Mouse (Mus musculus): ENCODE results near the gene Gm8011. TPM values are rescaled to one million over a fixed set of nuclear protein-coding genes. Genes with fewer than 3 reads are reported as not detected.

The Gm8011 gene
- polyA plus RNA-seq (2012; rRNA removed; ENCODE audit: low replicate concordance) = not detected in 2 replicates

DNA sequence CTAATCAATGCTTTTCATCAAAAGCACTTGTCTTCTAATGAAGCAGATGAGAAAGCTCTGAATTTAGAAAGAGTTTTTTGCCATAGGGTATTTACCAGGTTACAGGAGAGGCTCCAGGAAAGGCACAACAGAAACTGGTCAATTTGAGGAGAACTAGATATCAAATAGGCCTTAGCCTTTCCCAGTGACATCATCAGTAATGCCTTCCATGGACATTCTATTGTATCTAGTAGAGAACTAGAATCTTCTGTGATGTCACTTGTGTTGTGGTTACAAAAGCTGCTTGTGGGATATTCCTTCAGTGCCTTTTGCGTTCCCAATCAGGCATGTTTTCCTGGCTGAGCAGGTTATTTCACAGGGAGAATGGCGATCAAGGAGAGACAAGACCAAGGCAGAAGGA, at the start of gene Gm8011:
Gm8011 (plus strand) TSS at position 301 of the 400 bp plus-strand sequence.

DNA sequence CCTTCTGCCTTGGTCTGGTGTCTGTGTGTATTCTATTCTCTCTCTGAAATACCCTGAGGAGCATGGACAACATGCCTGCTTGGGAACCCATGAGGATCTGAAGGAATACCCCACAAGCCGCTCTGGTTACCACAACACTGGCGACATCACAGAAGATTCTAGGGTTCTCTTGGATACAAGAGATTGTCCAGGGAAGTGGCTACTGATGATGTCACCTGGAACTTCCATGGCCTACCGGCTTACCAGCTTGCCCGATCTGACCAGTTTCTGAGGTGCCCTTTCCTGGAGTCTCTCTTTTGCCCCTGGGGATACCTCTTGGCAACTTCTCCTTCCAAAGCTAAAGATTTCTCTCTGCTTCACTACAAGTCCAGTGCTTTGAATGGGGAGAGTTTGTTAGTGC, 24.1 kb upstream of the Gm8011 start, which contains the start of gene Gm8005:
Gm8005 (minus strand) TSS at position 101 of the 400 bp plus-strand sequence.

DNA sequence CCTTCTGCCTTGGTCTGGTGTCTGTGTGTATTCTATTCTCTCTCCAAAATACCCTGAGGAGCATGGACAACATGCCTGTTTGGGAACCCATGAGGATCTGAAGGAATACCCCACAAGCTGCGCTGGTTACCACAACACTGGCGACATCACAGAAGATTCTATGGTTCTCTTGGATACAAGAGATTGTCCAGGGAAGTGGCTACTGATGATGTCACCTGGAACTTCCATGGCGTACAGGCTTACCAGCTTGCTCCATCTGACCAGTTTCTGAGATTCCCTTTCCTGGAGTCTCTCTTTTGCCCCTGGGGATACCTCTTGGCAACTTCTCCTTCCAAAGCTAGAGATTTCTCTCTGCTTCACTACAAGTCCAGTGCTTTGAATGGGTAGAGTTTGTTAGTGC, 38.6 kb downstream of the Gm8011 start, which contains the start of gene Gm8020:
Gm8020 (minus strand) TSS at position 101 of the 400 bp plus-strand sequence.

Other genes with a start within 250 kb of the Gm8011 start
- not detected in 2 replicates for gene Gm17026, start 203.8 kb upstream of the Gm8011 start, polyA plus RNA-seq (2012; rRNA removed; ENCODE audit: low replicate concordance)
- not detected in 2 replicates for gene Gm9611, start 166.5 kb upstream of the Gm8011 start, polyA plus RNA-seq (2012; rRNA removed; ENCODE audit: low replicate concordance)
- gene Gm7995, start 153.7 kb upstream of the Gm8011 start, polyA plus RNA-seq (2012; rRNA removed; ENCODE audit: low replicate concordance) = not detected in 2 replicates
- gene Gm8005, start 24.2 kb upstream of the Gm8011 start, polyA plus RNA-seq (2012; rRNA removed; ENCODE audit: low replicate concordance) = not detected in 2 replicates
- not detected in 2 replicates for gene Gm8020, start 38.5 kb downstream of the Gm8011 start, polyA plus RNA-seq (2012; rRNA removed; ENCODE audit: low replicate concordance)
- gene Gm8024, start 60.4 kb downstream of the Gm8011 start, polyA plus RNA-seq (2012; rRNA removed; ENCODE audit: low replicate concordance) = not detected in 2 replicates
- not detected in 2 replicates for gene Gm17124, start 136.0 kb downstream of the Gm8011 start, polyA plus RNA-seq (2012; rRNA removed; ENCODE audit: low replicate concordance)
- gene Gm3633, start 178.0 kb downstream of the Gm8011 start, polyA plus RNA-seq (2012; rRNA removed; ENCODE audit: low replicate concordance) = not detected in 2 replicates
- gene Gm10378, start 192.1 kb downstream of the Gm8011 start, polyA plus RNA-seq (2012; rRNA removed; ENCODE audit: low replicate concordance) = not detected in 2 replicates

All from mammary gland, adult 2 months (tissue).